Mouse (Mus musculus) CD4-positive, CD25-positive, alpha-beta regulatory T cell, adult 9 weeks (primary cell): ENCODE measurements around the gene Gm12790. TPM values are rescaled to one million over a fixed set of nuclear protein-coding genes. Genes with fewer than 3 reads are reported as not detected.

Experiments used
- polyA plus RNA-seq: library from polyadenylated mRNA; unstranded; fragments of 100-300 nt; shearing (Covaris generic); gene quantifications from one replicate; pipeline ENCODE4 v1.2.1, GENCODE M21; 2017

The Gm12790 gene
- polyA plus RNA-seq = not detected

GRCm38 (mm10) chr4:101980949-101981348 is at the start of gene Gm12790:
TSS of gene Gm12790 (minus strand) at chr4:101981049.

DNA sequence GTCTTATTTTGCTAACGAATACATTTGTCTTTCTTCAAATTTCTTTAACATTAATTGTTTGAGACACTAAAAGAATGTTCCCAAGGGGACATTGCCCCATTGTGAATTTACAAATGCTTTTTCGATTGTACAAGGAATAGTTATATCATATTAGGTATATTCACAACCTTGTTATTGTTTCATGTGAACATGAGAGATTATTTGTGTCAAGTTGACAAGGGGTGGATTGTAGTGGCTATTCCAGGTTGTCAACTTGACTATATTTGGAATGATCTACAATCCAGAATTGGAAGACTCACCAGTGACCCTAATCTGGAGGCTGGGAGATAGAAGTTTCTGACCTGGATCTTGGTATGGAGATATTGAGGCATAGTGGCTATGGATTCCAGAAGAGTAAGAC is 5.5 kb upstream of the Gm12790 start, which contains the start of gene Gm12789:
Gm12789 (plus strand) TSS at position 301 of the 400 bp plus-strand sequence.

GRCm38 (mm10) chr4:101940107-101940506 is 40.7 kb downstream of the Gm12790 start, which contains the start of gene Gm12794:
TSS of gene Gm12794 (plus strand) at chr4:101940407.

Other genes with a start within 250 kb of the Gm12790 start
- not detected for gene B020004J07Rik, start 137.0 kb downstream of the Gm12790 start, polyA plus RNA-seq
- not detected for gene C130073F10Rik, start 87.3 kb downstream of the Gm12790 start, polyA plus RNA-seq
- gene Gm12800, start 71.9 kb downstream of the Gm12790 start, polyA plus RNA-seq = not detected
- not detected for gene Gm12794, start 40.6 kb downstream of the Gm12790 start, polyA plus RNA-seq
- gene Gm12789, start 5.6 kb upstream of the Gm12790 start, polyA plus RNA-seq = not detected
- gene Pde4b, start 106.5 kb upstream of the Gm12790 start, polyA plus RNA-seq = 79.7 TPM